In genomic region chr12:77654282-77654681, GRCm38 (mm10) we compare ENCODE assay signal across 21 mouse cellular contexts.
"Had no signal": no experiment of that assay in that cellular context is flagged by ENCODE, and none has a peak within 500 bp of the region (broad histone marks: within the 10 kb centered on the region; RNA-seq: fewer than 3 reads in every experiment).

No protein-coding gene starts in this region.

- H3K4me1 ChIP-seq: lung, embryonic 15.5 days; stomach, embryonic 15.5 days had no signal

- H3K27ac ChIP-seq: liver, embryonic 14.5 days; lung, embryonic 15.5 days; macrophage; midbrain, embryonic 12.5 days; neural tube, embryonic 13.5 days; neural tube, embryonic 15.5 days; stomach, embryonic 15.5 days; stomach, postnatal 0 days had no signal

- H3K36me3 ChIP-seq: lung, embryonic 15.5 days; midbrain, embryonic 12.5 days; neural tube, embryonic 13.5 days; neural tube, embryonic 15.5 days; stomach, embryonic 15.5 days had no signal

- DNase-seq: lung, adult 2 months; lung, postnatal 14 days; lung, postnatal 36 days; midbrain, embryonic 14.5 days; retina, postnatal 1 day; right cerebral cortex, adult 18-20 months; right cerebral cortex, postnatal 25 days; thymus, adult 2 months; thymus, postnatal 25 days; thymus, postnatal 4 days had no signal

- H3K27me3 ChIP-seq: lung, embryonic 15.5 days; neural tube, embryonic 13.5 days; neural tube, embryonic 15.5 days; stomach, embryonic 15.5 days had no signal

- H3K4me2 ChIP-seq: lung, embryonic 15.5 days; midbrain, embryonic 12.5 days; neural tube, embryonic 13.5 days; neural tube, embryonic 15.5 days; stomach, embryonic 15.5 days had no signal

- H3K9ac ChIP-seq: liver, embryonic 14.5 days; lung, embryonic 15.5 days; midbrain, embryonic 12.5 days; neural tube, embryonic 13.5 days; neural tube, embryonic 15.5 days; stomach, embryonic 15.5 days had no signal

- ATAC-seq: lung, postnatal 0 days; midbrain, embryonic 16.5 days had no signal

- H3K9me3 ChIP-seq: lung, embryonic 15.5 days; midbrain, embryonic 12.5 days; neural tube, embryonic 13.5 days; neural tube, embryonic 15.5 days; stomach, embryonic 15.5 days had no signal

- H3K4me3 ChIP-seq: lung, embryonic 15.5 days; midbrain, embryonic 12.5 days; myocyte; neural tube, embryonic 13.5 days; neural tube, embryonic 15.5 days; stomach, embryonic 15.5 days had no signal
